Mouse (Mus musculus) neural tube, postnatal 0 days (tissue): ENCODE results near the gene Dgcr6. TPM values are rescaled to one million over a fixed set of nuclear protein-coding genes. Genes with fewer than 3 reads are reported as not detected.

Source experiments
- polyA plus RNA-seq: library from polyadenylated mRNA; unstranded; fragments of >200 nt; fragmentation: Nextera tagmentation; extraction: Ambion mirVana; gene quantifications from 2 replicates; pipeline ENCODE4 v1.2.1, GENCODE M21; 2015

Gene Dgcr6
- polyA plus RNA-seq = 174 and 187 TPM in 2 replicates

DNA sequence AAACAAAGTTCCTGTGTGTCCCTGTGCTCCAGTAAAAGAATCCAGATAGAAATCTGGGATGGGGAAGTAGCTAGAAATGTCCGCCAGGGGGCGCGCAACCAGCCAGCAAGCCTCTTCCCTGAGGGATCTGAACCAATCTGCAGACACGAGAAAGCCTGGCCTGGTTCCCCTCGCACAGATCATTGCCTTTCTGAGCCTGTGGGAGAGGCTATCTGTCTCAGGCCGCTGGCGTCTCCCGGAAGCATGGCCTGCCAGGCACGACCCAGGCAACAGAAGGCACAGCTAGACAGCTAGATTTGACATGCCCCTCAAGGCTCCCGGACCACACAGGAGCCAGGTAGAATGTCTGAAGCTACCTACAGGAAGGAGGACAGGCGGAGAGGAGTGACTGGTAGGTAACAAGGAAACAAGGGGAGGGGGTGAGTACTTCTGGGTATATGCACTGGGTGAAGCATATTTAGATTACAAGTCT, at the start of gene Dgcr6:
Dgcr6 (plus strand) TSS at position 130 of the 472 bp plus-strand sequence.

Other genes starting within 250 kb of the Dgcr6 start
- gene B830017H08Rik, start 219.7 kb upstream of the Dgcr6 start, polyA plus RNA-seq = 11.1 and 13.0 TPM in 2 replicates
- gene Car15, start 214.5 kb upstream of the Dgcr6 start, polyA plus RNA-seq = 0.75 and 2.2 TPM in 2 replicates
- gene Gm20518, start 161.2 kb upstream of the Dgcr6 start, polyA plus RNA-seq = 0.19 and 0.38 TPM in 2 replicates
- 0.04 TPM in 1 of 2 replicates, not detected in the other for gene Tssk1, start 158.6 kb upstream of the Dgcr6 start, polyA plus RNA-seq
- gene Dgcr2, start 154.3 kb upstream of the Dgcr6 start, polyA plus RNA-seq = 72.6 and 84.3 TPM in 2 replicates
- not detected in 2 replicates for gene Tssk2, start 154.2 kb upstream of the Dgcr6 start, polyA plus RNA-seq
- gene Ess2, start 141.5 kb upstream of the Dgcr6 start, polyA plus RNA-seq = 33.1 and 35.8 TPM in 2 replicates
- gene Gsc2, start 137.8 kb upstream of the Dgcr6 start, polyA plus RNA-seq = 0.22 TPM in 1 of 2 replicates, not detected in the other
- 174 and 195 TPM in 2 replicates for gene Slc25a1, start 124.6 kb upstream of the Dgcr6 start, polyA plus RNA-seq
- gene Vpreb2, start 72.4 kb upstream of the Dgcr6 start, polyA plus RNA-seq = not detected in 2 replicates
- gene Prodh, start 37.3 kb downstream of the Dgcr6 start, polyA plus RNA-seq = 9.1 and 10.6 TPM in 2 replicates
- gene Rtn4r, start 74.8 kb downstream of the Dgcr6 start, polyA plus RNA-seq = 34.3 and 37.1 TPM in 2 replicates
- not detected in 2 replicates for gene Ccdc188, start 165.0 kb downstream of the Dgcr6 start, polyA plus RNA-seq
- 16.5 and 18.8 TPM in 2 replicates for gene Zdhhc8, start 182.3 kb downstream of the Dgcr6 start, polyA plus RNA-seq
- gene Trmt2a, start 195.8 kb downstream of the Dgcr6 start, polyA plus RNA-seq = 66.8 and 70.8 TPM in 2 replicates
- gene Ranbp1, start 195.9 kb downstream of the Dgcr6 start, polyA plus RNA-seq = 359 and 380 TPM in 2 replicates
- gene Gm49776, start 205.5 kb downstream of the Dgcr6 start, polyA plus RNA-seq = not detected in 2 replicates
- 14.6 and 20.6 TPM in 2 replicates for gene Dgcr8, start 236.4 kb downstream of the Dgcr6 start, polyA plus RNA-seq